Mouse (Mus musculus): ENCODE measurements around the gene Slco2b1.

DNA sequence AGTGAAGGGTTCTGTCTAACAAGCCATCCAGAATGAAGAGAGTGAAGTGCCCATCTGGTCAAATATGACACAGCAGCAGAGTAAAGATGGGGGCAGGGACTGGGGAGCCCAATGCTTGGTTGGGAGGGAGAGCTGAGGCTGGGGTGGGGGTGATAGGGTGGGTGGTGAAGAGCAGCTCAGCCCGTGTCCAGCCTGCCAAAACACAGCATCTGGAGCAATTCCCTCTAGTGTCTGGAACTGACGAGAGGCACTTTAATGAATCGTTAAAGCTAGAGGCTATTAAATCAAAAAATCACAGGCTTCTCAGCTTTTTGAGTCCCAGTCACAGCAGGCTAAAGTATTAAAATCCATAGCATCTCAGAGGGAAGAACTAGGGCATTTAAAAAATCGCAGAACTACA is 61.6 kb downstream of the Slco2b1 start:
- no peak for TF ChIP-seq POLR2A (IDR thresholded peaks at IDR 0.05; ENCODE audit: borderline replicate concordance, low read depth, low read length)
- TF ChIP-seq CTCF (IDR thresholded peaks at IDR 0.05; ENCODE audit: low read depth, low read length), result no peak
